Mouse (Mus musculus): ENCODE results near the gene Nckap5l.
A peak's percentile ranks its signal among the peaks of the same experiment; 100 is the strongest.
"Not testable (repeated sequence)": the region's sequence is repeated elsewhere in the genome, so short reads cannot be mapped to it uniquely, and the experiment has no call there.

Gene Nckap5l

GRCm38 (mm10) chr15:99469067-99469466 is 11.5 kb upstream of the Nckap5l start:
- DNase-seq (ENCODE audit: low spot score), result peak; percentile 75

- DNase-seq (ENCODE audit: low spot score), result no peak
Observed at GRCm38 (mm10) chr15:99463194-99463593, 5.6 kb upstream of the Nckap5l start.

DNA sequence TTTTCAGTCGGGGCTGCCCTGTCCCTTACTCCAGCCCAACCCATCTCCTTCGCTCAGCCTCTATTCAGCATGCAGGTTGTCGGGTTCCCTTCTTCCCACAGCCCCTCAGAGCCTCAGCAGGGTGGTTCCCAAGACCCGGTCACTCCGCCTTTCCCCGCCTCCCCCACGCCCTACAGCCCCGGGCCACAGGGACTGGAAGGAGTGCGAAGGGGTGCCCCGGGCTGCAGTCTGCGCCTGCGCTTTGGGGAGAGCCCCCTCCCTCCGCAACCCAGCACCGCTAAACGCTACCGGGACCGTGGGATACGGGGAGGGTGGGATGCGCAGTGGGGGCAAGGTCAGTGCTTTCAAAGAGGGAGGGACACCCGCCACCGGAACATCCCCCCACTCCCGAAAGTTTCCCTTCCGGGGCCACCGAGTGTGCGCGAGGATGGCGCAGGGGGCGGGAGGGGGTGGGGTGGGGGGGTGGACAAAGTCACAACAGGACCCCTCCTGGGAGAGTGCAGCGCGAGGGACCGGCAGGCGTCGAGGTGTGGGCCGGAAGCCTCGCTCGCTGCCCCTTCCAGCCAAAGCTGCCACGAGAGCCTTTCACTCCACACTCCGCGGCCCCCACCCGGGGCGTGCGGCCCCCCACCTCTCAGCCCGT is 464 bp downstream of the Nckap5l start:
- DNase-seq (ENCODE audit: low spot score), result peak; percentile 72

DNA sequence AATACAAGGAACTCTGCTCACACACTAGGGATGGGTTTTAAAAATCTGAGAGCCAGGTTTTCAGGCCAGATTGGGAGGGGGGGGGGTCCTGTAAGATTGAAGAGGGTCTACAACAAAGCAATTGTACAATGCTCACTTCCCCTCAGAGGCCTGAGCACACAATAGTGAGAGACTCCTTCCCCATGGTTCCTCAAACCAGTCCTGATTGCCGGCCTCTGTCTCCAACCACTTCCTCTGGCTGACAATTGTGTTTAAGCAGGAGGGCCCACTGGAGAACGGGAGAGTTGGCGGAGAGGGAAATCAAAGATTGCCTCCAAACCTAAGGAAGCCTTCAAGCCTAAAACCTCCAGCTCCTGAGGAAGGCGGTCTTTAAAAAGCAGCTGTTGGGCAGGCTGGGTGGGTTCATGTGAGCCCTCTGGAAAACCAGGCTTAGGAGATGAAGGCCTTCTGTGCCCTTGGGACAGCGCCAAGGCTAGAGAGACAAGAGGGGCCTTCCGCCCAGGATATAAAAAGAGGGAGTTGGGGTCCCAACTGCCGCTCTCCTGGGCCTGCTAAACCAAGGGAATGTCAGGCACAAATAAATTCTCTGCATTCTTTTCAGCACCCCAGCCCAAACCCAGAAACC is 1.1 kb downstream of the Nckap5l start:
- DNase-seq (ENCODE audit: low spot score), result no peak

GRCm38 (mm10) chr15:99455415-99455814 is 2.1 kb downstream of the Nckap5l start:
- DNase-seq (ENCODE audit: low spot score), result no peak

DNA sequence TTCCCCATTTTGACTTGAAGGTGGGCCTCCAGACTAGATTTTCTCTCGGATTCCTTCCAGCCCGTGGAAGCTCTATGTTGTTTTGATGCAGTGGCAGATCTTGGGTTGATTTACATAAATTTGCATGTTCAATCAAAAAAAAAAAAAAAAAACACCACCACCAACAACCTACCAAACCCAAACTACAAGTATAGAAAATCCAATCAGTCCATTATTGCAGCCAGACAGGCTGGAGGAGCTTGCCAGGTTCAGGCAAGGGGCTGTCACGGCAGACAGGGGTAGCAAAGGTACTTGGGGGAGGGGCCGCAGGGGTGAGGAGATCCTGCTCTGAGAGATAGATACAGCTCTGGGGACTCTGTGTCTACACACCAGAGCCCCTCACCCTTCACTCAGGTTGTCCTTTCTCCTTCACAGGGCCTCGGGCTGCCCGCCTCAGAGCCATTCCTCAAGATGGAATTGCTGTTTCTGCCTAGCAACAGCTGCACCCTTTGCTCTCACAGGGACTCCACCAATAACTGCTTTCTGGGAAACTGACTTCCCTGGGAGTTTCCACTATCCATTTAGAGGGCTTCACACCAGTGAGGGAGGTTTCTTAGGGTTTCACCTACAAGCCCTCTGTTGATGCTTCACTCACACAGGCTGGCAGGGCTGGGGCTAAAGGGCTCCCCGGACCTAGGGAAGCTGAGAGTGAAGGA is 2.8 kb downstream of the Nckap5l start:
- no peak for DNase-seq (ENCODE audit: low spot score)

DNA sequence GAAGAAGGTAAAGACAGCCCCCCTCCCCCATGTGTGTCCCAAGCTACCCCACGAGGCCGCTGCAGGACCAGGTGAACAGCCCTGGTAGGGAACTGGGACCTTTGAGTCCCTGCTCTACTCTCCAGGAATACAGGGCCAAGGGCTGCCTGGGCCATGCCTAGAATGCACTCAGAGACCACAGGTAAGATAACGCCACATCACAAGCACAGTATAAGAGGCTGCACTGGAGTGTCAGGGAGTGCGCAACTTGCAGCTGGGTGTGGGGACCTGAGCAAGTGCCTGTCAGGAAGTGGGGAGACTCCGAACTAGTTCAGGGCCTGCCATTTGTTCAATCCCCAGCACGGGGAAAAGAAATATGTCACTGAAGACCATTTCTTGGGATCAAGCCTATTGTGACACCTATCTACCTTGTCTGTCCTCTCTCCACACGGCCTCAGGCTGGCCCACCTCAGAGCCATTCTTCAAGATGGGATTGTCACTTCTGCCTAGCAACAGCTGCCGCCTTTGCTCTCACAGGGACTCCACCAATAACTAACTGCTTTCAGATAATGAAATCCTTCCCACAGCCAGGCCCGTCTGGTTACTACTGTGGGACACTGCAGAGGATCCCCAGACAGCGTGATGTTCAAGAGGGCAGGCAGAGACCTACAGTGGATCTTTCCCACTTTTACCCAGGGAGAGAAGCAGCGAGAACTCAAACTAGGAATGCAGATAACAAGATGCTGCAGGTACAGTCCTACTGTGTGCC is 4.2 kb downstream of the Nckap5l start:
- DNase-seq (ENCODE audit: low spot score), result no peak

- DNase-seq (ENCODE audit: low spot score), result no peak
Observed at GRCm38 (mm10) chr15:99449751-99450280, 7.7 kb downstream of the Nckap5l start.

- no peak for DNase-seq (ENCODE audit: low spot score)
Observed at GRCm38 (mm10) chr15:99449131-99449750, 8.3 kb downstream of the Nckap5l start.

DNA sequence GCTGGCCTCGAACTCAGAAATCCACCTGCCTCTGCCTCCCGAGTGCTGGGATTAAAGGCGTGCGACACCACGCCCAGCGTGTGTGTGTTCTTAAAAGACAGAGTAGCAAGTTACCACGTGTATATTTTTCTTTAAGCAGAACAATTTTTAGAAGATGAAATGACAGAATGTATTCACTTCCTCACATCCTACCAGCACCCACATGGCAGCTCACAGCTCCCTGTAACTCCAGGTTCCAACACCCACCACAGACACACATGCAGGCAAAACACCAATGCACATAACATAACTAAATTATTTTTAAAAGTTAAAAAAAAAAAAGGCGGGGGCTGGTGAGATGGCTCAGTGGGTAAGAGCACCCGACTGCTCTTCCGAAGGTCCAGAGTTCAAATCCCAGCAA is 11.4 kb downstream of the Nckap5l start:
- not testable (repeated sequence) for DNase-seq (ENCODE audit: low spot score)

GRCm38 (mm10) chr15:99445567-99445966 is 12.0 kb downstream of the Nckap5l start:
- no peak for DNase-seq (ENCODE audit: low spot score)

DNA sequence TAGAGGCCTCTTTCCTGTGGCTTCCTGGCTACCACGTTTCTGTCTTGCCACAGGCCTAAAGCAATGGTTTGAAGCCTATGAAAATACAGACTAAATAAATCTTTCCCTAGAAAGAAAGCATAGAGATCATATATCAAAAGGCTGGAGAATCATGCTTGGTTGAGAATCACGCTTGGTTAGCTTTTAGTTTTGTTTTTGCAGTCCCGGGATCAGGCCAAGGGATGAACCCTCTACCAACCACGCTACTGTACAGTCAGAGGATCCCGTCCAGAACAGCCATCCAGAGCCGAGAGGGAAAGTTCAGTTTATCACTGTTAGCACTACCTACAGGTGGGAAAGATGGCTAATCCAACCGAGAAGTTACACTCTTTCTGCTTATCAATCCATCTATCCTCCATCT is 15.2 kb downstream of the Nckap5l start:
- DNase-seq (ENCODE audit: low spot score), result no peak

- no peak for DNase-seq (ENCODE audit: low spot score)
Observed at GRCm38 (mm10) chr15:99440816-99441457, 16.6 kb downstream of the Nckap5l start.

DNA sequence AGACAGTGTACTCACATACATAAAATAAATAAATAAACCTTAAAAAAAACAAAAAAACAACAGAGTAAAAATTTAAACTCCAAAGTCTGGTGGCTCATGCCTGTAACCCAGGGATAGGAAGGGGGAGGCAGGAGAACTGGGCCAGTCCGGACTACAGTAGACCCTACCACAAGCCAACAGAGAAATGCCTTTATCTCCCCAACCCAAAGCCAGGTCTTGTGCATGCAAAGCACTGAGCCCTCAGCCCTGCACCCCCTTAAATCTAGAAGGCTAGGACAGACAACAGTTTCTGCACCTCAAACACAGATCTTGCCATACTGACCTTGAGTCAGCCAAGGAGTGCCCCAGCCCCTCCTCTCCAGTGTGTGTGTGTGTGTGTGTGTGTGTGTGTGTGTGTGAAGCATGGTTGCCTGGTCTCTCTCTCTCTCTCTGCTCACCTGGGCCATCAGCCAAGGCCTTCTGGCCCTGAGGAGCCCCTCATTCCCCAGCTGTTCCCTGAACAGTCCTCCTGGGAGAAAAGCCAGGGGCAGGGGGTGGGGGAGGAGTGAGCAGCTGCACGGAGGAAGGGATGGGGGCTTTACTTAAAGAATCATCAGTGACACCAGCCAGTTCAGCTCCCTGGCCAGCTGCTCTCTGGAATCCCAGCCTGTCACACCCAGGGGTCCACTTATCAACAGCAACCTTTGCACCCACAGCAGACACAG is 17.3 kb downstream of the Nckap5l start:
- DNase-seq (ENCODE audit: low spot score), result no peak

DNA sequence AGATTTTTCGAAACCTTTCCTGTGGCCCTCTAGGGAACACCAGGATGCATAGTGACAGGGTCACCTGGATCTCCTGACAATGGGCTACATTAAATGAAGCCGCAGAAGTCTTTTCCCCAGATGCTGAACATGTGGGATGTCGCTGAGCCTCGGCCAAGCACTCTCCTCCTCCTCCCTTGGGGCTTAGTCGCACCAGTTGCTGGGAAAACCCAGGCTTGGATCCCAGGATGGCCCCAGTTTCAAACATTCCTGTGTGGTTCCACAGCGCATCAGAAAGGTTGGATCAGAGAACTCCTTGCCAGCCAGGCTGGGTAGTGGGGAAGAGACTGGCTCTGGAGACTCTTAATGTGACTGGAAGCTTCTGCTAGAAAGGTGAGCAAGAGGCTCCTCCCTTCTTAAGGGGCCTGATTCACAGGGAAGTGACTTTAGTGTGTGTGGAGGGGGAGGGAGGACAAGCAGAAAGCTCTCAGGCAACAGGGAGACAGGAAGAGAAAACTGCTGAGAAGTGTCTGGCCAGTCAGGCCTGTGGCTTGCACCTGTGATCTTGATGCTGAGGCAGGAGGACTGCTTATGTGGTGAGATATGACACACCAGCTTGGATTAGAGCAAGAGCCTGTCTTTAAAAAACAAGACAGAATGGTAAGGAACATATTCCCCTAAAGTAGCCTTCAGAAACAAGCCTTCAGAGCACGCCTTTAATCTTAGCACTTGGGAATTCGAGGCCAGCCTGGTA is 18.4 kb downstream of the Nckap5l start:
- no peak for DNase-seq (ENCODE audit: low spot score)

DNA sequence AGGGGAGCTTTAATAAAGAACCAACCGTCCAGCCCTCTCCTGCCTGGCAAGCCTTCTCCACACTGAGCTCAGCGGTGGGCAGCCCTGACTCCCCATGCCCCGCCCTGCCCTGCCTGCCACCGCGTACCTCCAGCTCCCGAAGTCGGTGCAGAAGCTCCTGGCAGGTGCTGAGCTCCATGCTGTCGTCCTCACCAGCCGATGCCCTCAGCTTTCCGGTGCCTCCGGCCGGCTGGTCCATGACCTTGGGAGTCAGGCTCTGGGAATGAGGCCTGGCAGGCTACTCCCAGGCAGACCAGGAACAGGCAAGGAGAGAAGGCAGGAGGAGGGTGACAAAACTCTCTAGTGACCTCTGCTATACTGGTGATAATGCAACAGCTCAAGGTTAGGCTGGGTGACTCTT is 23.6 kb downstream of the Nckap5l start:
- no peak for DNase-seq (ENCODE audit: low spot score)

DNA sequence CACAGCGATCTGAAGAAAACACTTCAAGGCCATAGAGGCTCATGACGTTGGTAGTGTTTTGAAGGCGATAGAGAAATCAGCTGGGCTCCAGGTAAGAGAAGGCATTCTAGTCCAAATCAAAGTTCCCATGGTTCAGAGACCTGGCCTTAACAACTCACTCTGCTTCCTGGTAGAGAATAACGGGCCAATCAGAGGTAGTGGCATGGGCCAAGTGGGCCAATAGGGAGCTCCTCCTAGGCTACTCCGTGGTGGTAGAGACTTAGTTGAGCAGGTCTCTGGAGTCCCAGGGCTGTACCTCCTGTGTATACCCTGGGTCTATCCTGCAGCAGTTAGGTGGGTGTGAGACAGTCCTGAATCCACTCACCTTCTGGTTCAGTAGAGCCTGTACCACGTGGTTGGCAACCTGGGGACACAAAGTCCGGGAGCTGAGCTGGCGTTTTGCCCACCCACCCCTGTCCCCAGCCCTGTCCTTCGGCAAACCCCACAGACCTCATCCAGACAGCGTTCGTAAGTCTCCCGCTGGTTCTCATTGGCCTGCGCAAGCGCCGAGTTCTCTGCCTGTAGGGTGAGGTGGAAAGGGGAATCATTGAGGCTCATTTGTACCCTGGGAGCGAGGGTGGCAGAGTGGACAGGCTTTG is 24.3 kb downstream of the Nckap5l start:
- no peak for DNase-seq (ENCODE audit: low spot score)

DNA sequence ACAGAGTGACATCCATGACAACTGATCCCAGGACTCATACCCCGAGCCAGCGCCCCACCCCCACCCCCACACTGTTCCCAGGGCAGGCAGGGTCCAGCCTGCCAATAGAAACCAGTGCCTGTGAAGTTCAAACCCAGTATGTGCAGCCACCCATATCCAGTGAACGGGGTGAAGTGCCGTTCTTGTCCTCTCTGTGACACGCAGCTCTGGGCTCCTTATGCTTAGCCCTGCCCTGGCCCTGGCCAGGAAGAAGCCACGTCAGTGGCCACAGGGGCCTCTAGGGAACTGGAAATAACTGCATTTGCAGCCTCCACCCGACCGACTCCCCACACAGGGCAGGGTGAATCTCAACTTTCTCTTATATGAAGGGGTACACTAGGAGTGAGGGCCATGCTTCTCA is 25.6 kb downstream of the Nckap5l start:
- no peak for DNase-seq (ENCODE audit: low spot score)

DNA sequence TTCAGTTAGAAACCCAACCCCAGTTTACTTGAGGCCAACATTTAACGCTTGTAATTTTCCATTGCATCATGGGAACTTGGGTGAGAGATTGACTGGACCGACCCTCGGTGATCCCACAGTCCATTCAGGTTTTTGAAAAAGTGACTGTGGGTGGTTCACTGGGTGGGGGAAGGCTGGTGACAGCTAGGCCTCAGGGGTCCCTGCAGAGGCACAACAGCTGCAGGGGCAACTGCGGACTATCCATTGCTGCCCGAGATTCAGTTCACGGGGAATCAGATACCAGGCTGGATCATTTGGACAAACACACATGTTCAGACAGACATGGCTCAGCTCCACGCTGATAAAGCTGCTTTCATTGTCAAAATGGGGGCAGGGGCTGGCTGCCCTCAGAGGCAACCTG is 26.0 kb downstream of the Nckap5l start:
- DNase-seq (ENCODE audit: low spot score), result no peak

DNA sequence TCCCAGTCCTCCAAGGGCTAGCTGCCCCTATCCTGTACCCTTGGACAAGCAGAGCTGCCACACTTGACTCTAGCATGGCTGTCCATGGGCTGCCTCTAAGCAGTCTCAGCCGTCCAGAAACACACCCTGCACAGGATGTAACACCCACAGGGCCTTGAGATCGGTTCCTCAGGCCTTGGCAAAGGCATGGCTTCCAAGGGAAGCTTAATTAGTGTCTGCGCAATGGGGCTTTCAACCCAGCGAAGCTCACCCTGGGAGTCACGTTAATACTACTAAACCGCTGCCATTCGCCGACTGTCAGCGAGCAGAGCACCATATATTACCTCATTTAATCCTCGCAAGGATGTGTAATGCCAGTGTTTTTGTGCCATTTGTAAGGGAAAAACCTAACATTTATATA is 26.5 kb downstream of the Nckap5l start:
- DNase-seq (ENCODE audit: low spot score), result no peak

All from embryo, embryonic 10 days (tissue).